9 mouse cellular contexts compared by ENCODE assay signal in genomic region chr4:41129406-41129805, GRCm38 (mm10). TPM values are rescaled to one million over a fixed set of nuclear protein-coding genes. Genes with fewer than 3 reads are reported as not detected.
A peak's percentile ranks its signal among the peaks of the same experiment; 100 is the strongest.
DNase-seq lines count a peak whose midpoint lies in the region; ATAC-seq and TF ChIP-seq lines count a peak whose summit lies in the region.
"Had no signal": no experiment of that assay in that cellular context is flagged by ENCODE, and none has a peak within 500 bp of the region (broad histone marks: within the 10 kb centered on the region; RNA-seq: fewer than 3 reads in every experiment).

No protein-coding gene starts in this region.

- H3K27me3 ChIP-seq in hindbrain, embryonic 11.5 days (ENCODE audit: control insufficient read depth, insufficient read depth, low read length): no peaks in the 10 kb centered on the region
- no peaks in the 10 kb centered on the region for H3K27me3 ChIP-seq in hindbrain, embryonic 16.5 days (replicated peaks; ENCODE audit: control insufficient read depth, insufficient read depth, low read length)
- no peaks in the 10 kb centered on the region for H3K27me3 ChIP-seq in kidney, postnatal 0 days (ENCODE audit: insufficient read depth, low read length)
- no peaks in the 10 kb centered on the region for H3K27me3 ChIP-seq in lung, postnatal 0 days (replicated peaks; ENCODE audit: insufficient read depth, low read length)
- no peaks in the 10 kb centered on the region for H3K27me3 ChIP-seq in splenic B cell, adult 2 months (ENCODE audit: control insufficient read depth, insufficient read depth, low read length, poor library complexity, severe bottlenecking)

- no peak overlapping the region for H3K9ac ChIP-seq in hindbrain, embryonic 11.5 days (ENCODE audit: low read depth, low read length)
- H3K9ac ChIP-seq in hindbrain, embryonic 16.5 days (ENCODE audit: low read depth, low read length): no peak overlapping the region
- no peak overlapping the region for H3K9ac ChIP-seq in kidney, postnatal 0 days (ENCODE audit: low read depth, low read length)
- no peak overlapping the region for H3K9ac ChIP-seq in lung, postnatal 0 days (replicated peaks; ENCODE audit: low read depth)
- H3K9ac ChIP-seq: neural tube, embryonic 13.5 days had no signal

- DNase-seq in hindbrain, embryonic 11.5 days (ENCODE audit: low spot score): peak; percentile 66
- DNase-seq in Muller cell, postnatal 12 days (ENCODE audit: inconsistent ontology term): peak; percentile 44
- peak; percentile 80 to 81 for DNase-seq in cerebellum, postnatal 14 days
- peak; percentile 84 for DNase-seq in kidney, postnatal 0 days (ENCODE audit: low spot score)
- peak; percentile 88 for DNase-seq in lung, postnatal 0 days (ENCODE audit: low spot score)
- peak; percentile 90 for DNase-seq in splenic B cell, adult 2 months (ENCODE audit: low read depth, low spot score)

- no peak overlapping the region for H3K4me3 ChIP-seq in hindbrain, embryonic 11.5 days (ENCODE audit: low read depth, low read length)
- H3K4me3 ChIP-seq in hindbrain, embryonic 16.5 days (ENCODE audit: low read length): no peak overlapping the region
- H3K4me3 ChIP-seq in kidney, postnatal 0 days (replicated peaks; ENCODE audit: low read depth, low read length): no peak overlapping the region
- H3K4me3 ChIP-seq in lung, postnatal 0 days (ENCODE audit: low read depth, low read length): no peak overlapping the region
- H3K4me3 ChIP-seq: neural tube, embryonic 13.5 days had no signal

- TF ChIP-seq EP300 in lung, postnatal 0 days (IDR thresholded peaks at IDR 0.05): no peak

- ATAC-seq in hindbrain, embryonic 11.5 days (ENCODE audit: low FRiP score): peak; percentile 43; the same call in 1 of the 2 replicates
- ATAC-seq in hindbrain, embryonic 16.5 days: no peak
- ATAC-seq in granulocyte monocyte progenitor cell, adult 5-6 weeks (replicated peaks; ENCODE audit: poor library complexity, severe bottlenecking): peak; percentile 87
- peak; percentile 72; the same call in 1 of the 2 replicates for ATAC-seq in kidney, postnatal 0 days (replicated peaks; ENCODE audit: low FRiP score, low read depth)
- ATAC-seq in lung, postnatal 0 days: peak; percentile 77

- no peaks in the 10 kb centered on the region for H3K4me1 ChIP-seq in hindbrain, embryonic 11.5 days (replicated peaks; ENCODE audit: control insufficient read depth, insufficient read depth, low read length)
- peaks cover under 1% of the 10 kb centered on the region for H3K4me1 ChIP-seq in hindbrain, embryonic 16.5 days (ENCODE audit: control insufficient read depth, insufficient read depth, low read depth, low read length)
- no peaks in the 10 kb centered on the region for H3K4me1 ChIP-seq in kidney, postnatal 0 days (replicated peaks; ENCODE audit: insufficient read depth, low read length)
- H3K4me1 ChIP-seq in lung, postnatal 0 days (ENCODE audit: insufficient read depth, low read depth, low read length): 0 out of 2 replicates have a peak, but pooled peaks cover under 1% of the 10 kb centered on the region

- H3K36me3 ChIP-seq in hindbrain, embryonic 11.5 days (ENCODE audit: control insufficient read depth, insufficient read depth, low read length): no peaks in the 10 kb centered on the region
- H3K36me3 ChIP-seq in hindbrain, embryonic 16.5 days (ENCODE audit: control insufficient read depth, insufficient read depth, low read length): no peaks in the 10 kb centered on the region
- no peaks in the 10 kb centered on the region for H3K36me3 ChIP-seq in kidney, postnatal 0 days (ENCODE audit: insufficient read depth, low read length)
- no peaks in the 10 kb centered on the region for H3K36me3 ChIP-seq in lung, postnatal 0 days (ENCODE audit: insufficient read depth, low read length)
- H3K36me3 ChIP-seq in splenic B cell, adult 2 months (ENCODE audit: control insufficient read depth, insufficient read depth, low read length, poor library complexity, severe bottlenecking): no peaks in the 10 kb centered on the region
- H3K36me3 ChIP-seq: neural tube, embryonic 13.5 days had no signal

- TF ChIP-seq CTCF in kidney, postnatal 0 days (IDR thresholded peaks at IDR 0.05; ENCODE audit: low read depth): peak; percentile 87
- peak; percentile 91 for TF ChIP-seq CTCF in lung, postnatal 0 days (IDR thresholded peaks at IDR 0.05)

- no peak overlapping the region for H3K27ac ChIP-seq in hindbrain, embryonic 11.5 days (ENCODE audit: low read depth, low read length)
- H3K27ac ChIP-seq in hindbrain, embryonic 16.5 days (ENCODE audit: low read depth, low read length): no peak overlapping the region
- H3K27ac ChIP-seq in kidney, postnatal 0 days: no peak overlapping the region
- H3K27ac ChIP-seq in lung, postnatal 0 days (ENCODE audit: low read length): no peak overlapping the region
- H3K27ac ChIP-seq: neural tube, embryonic 13.5 days had no signal

- no peaks in the 10 kb centered on the region for H3K9me3 ChIP-seq in hindbrain, embryonic 11.5 days (ENCODE audit: control insufficient read depth, low read length)
- no peaks in the 10 kb centered on the region for H3K9me3 ChIP-seq in hindbrain, embryonic 16.5 days (ENCODE audit: control insufficient read depth, low read length)
- no peaks in the 10 kb centered on the region for H3K9me3 ChIP-seq in kidney, postnatal 0 days (replicated peaks; ENCODE audit: low read length)
- no peaks in the 10 kb centered on the region for H3K9me3 ChIP-seq in lung, postnatal 0 days (ENCODE audit: low read length)
- H3K9me3 ChIP-seq: neural tube, embryonic 13.5 days had no signal

- 7% methylated on average over 2 of the region's 2 CpGs for WGBS in hindbrain, embryonic 11.5 days
- WGBS in hindbrain, embryonic 16.5 days: 12% methylated on average over 2 of the region's 2 CpGs
- 3% methylated on average over 2 of the region's 2 CpGs for WGBS in kidney, postnatal 0 days
- WGBS in lung, postnatal 0 days: 0% methylated on average over 2 of the region's 2 CpGs

- H3K4me2 ChIP-seq in hindbrain, embryonic 11.5 days (replicated peaks; ENCODE audit: low read depth, low read length): no peak overlapping the region
- no peak overlapping the region for H3K4me2 ChIP-seq in hindbrain, embryonic 16.5 days (ENCODE audit: low read length)
- no peak overlapping the region for H3K4me2 ChIP-seq in kidney, postnatal 0 days (ENCODE audit: low read length)
- H3K4me2 ChIP-seq in lung, postnatal 0 days (replicated peaks; ENCODE audit: low read depth, low read length): no peak overlapping the region
- H3K4me2 ChIP-seq: neural tube, embryonic 13.5 days had no signal

RNA-seq across cellular contexts. Expression of gene Nol6, which starts 5.2 kb away (rescaled TPM):
- polyA plus RNA-seq in hindbrain, embryonic 11.5 days (2014; fragmentation: Nextera tagmentation; extraction: Ambion mirVana): 14.7 and 17.6 TPM in 2 replicates
- 37.1 and 47.9 TPM in 2 replicates for polyA plus RNA-seq in hindbrain, embryonic 16.5 days (2015; fragmentation: Nextera tagmentation; extraction: Ambion mirVana)
- 33.0 and 37.3 TPM in 2 replicates for total RNA-seq in granulocyte monocyte progenitor cell, adult 5-6 weeks (2014; fragmentation: Nextera tagmentation)
- 22.4 and 45.9 TPM in 2 replicates for total RNA-seq in granulocyte monocyte progenitor cell, adult 5-6 weeks (2017)
- polyA plus RNA-seq in kidney, postnatal 0 days (2015; fragmentation: Nextera tagmentation; extraction: Ambion mirVana): 18.1 and 19.5 TPM in 2 replicates
- 5.3 and 6.9 TPM in 2 replicates for polyA plus RNA-seq in lung, postnatal 0 days (2015; fragmentation: Nextera tagmentation; extraction: Ambion mirVana)

RNA-seq across cellular contexts. Expression of gene Ube2r2, which starts 6.1 kb away (rescaled TPM):
- 100 and 107 TPM in 2 replicates for polyA plus RNA-seq in hindbrain, embryonic 11.5 days (2014; fragmentation: Nextera tagmentation; extraction: Ambion mirVana)
- 42.7 and 54.3 TPM in 2 replicates for polyA plus RNA-seq in hindbrain, embryonic 16.5 days (2015; fragmentation: Nextera tagmentation; extraction: Ambion mirVana)
- total RNA-seq in granulocyte monocyte progenitor cell, adult 5-6 weeks (2014; fragmentation: Nextera tagmentation): 135 and 142 TPM in 2 replicates
- total RNA-seq in granulocyte monocyte progenitor cell, adult 5-6 weeks (2017): 26.7 and 28.1 TPM in 2 replicates
- 87.7 and 93.9 TPM in 2 replicates for polyA plus RNA-seq in kidney, postnatal 0 days (2015; fragmentation: Nextera tagmentation; extraction: Ambion mirVana)
- polyA plus RNA-seq in lung, postnatal 0 days (2015; fragmentation: Nextera tagmentation; extraction: Ambion mirVana): 77.9 and 81.6 TPM in 2 replicates

RNA-seq across cellular contexts. Expression of gene Aqp3, which starts 31.4 kb away (rescaled TPM):
- 1.2 and 1.3 TPM in 2 replicates for polyA plus RNA-seq in hindbrain, embryonic 11.5 days (2014; fragmentation: Nextera tagmentation; extraction: Ambion mirVana)
- 0.16 TPM in 1 of 2 replicates, not detected in the other for polyA plus RNA-seq in hindbrain, embryonic 16.5 days (2015; fragmentation: Nextera tagmentation; extraction: Ambion mirVana)
- total RNA-seq in granulocyte monocyte progenitor cell, adult 5-6 weeks (2014; fragmentation: Nextera tagmentation): not detected in 2 replicates
- total RNA-seq in granulocyte monocyte progenitor cell, adult 5-6 weeks (2017): not detected in 2 replicates
- 87.4 and 102 TPM in 2 replicates for polyA plus RNA-seq in kidney, postnatal 0 days (2015; fragmentation: Nextera tagmentation; extraction: Ambion mirVana)
- 8.7 and 15.3 TPM in 2 replicates for polyA plus RNA-seq in lung, postnatal 0 days (2015; fragmentation: Nextera tagmentation; extraction: Ambion mirVana)
